Mouse (Mus musculus): ENCODE data around the gene Cga. TPM values are rescaled to one million over a fixed set of nuclear protein-coding genes. Genes with fewer than 3 reads are reported as not detected.

The Cga gene
- total and polyA plus RNA-seq, 3 experiments: not detected

DNA sequence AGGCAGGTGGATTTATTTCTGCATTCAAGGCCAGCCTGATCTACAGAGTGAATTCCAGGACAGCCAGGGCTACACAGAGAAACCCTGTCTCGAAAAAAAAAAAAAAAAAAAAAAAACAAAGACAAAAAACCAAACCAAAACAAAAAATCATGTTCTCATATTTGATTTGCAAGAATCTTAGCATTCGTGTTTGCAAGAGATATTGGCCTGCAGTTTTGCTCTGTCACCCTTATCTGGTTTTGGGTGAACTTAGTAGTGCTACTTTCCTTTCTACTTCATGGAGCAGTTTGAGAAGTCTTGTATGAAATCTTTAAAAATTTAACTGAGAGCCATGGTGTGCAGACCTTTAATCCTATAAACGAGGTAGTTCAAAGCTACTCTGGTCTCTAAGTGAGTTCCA lies 23.8 kb upstream of the Cga start:
- in situ Hi-C loops (cut with MboI; ENCODE audit: low pct_ligation_motif_present, low pct_unique_long_range_greater_than_20kb, low sequenced_read_pairs): no loop called here
- Histone ChIP-seq H3K27ac (ENCODE audit: insufficient read depth, low read depth) (no peak overlapping the region), H3K9ac (ENCODE audit: insufficient read depth, low read depth) (no peak overlapping the region), H3K4me3 (replicated peaks in 1 of 3; ENCODE audit: low read depth in 2 of 3, low read length in 2 of 3, poor library complexity in 1 of 3) (no peak overlapping the region), H3K27me3 (replicated peaks) (no peaks in the 10 kb centered on the region), H3K9me3 (replicated peaks; ENCODE audit: low read length) (no peaks in the 10 kb centered on the region), H3K4me1 (ENCODE audit: control insufficient read depth in 1 of 2, insufficient read depth in 2 of 2) (peaks cover 0 to 37% of the 10 kb centered on the region in 2 experiments; a peak in 2 of 4 replicates), H3K4me2 (ENCODE audit: insufficient read depth, low read depth, poor library complexity, severe bottlenecking) (no peak overlapping the region), H3K36me3 (replicated peaks in 1 of 2; ENCODE audit: control insufficient read depth in 1 of 2, insufficient read depth in 1 of 2, low read length in 1 of 2) (peaks cover 0 to 19% of the 10 kb centered on the region in 2 experiments), H3K79me2 (replicated peaks; ENCODE audit: control insufficient read depth, extremely low read depth, insufficient read depth, poor library complexity, severe bottlenecking) (peaks cover 59% of the 10 kb centered on the region)
- dilution Hi-C loops (cut with MboI; ENCODE audit: extremely low pct_ligation_motif_present, extremely low pct_unique_long_range_greater_than_20kb, low sequenced_read_pairs): no loop called here
- TF ChIP-seq POLR2A (IDR thresholded peaks at IDR 0.05; ENCODE audit: low read depth, low read length) (no peak), USF2 (conservative IDR thresholded peaks at IDR 0.05; ENCODE audit: low read depth, low read length) (no peak), EP300 (IDR thresholded peaks at IDR 0.05; ENCODE audit: low read length) (no peak), ZC3H11A (IDR thresholded peaks at IDR 0.05; ENCODE audit: low read depth, low read length) (no peak), ZKSCAN1 (IDR thresholded peaks at IDR 0.05; ENCODE audit: borderline replicate concordance, low read depth, low read length) (no peak), JUN (IDR thresholded peaks at IDR 0.05; ENCODE audit: insufficient read depth, low read depth, low read length) (no peak), MAZ (IDR thresholded peaks at IDR 0.05; ENCODE audit: low read depth, low read length) (no peak), ZNF384 (IDR thresholded peaks at IDR 0.05; ENCODE audit: low read depth, low read length) (no peak), CHD2 (IDR thresholded peaks at IDR 0.05; ENCODE audit: low read length) (no peak), E2F4 (IDR thresholded peaks at IDR 0.05; ENCODE audit: insufficient replicate concordance, low read depth, low read length) (no peak), ELF1 (IDR thresholded peaks at IDR 0.05; ENCODE audit: low read depth, low read length) (no peak), TBP (conservative IDR thresholded peaks at IDR 0.05; ENCODE audit: low read depth, low read length) (no peak), MAX (IDR thresholded peaks at IDR 0.05; ENCODE audit: low read length) (no peak), MEF2A (IDR thresholded peaks at IDR 0.05; ENCODE audit: borderline replicate concordance, low read depth, low read length) (no peak), RAD21 (IDR thresholded peaks at IDR 0.05; ENCODE audit: low read depth, low read length) (no peak), CHD1 (IDR thresholded peaks at IDR 0.05; ENCODE audit: low read depth, low read length) (no peak), KAT2A (IDR thresholded peaks at IDR 0.05; ENCODE audit: insufficient replicate concordance, low read length) (no peak), SMC3 (IDR thresholded peaks at IDR 0.05; ENCODE audit: low read depth, low read length) (no peak), NRF1 (IDR thresholded peaks at IDR 0.05; ENCODE audit: low read depth, low read length) (no peak)
- no peak for DNase-seq (ENCODE audit: extremely low read depth)

DNA sequence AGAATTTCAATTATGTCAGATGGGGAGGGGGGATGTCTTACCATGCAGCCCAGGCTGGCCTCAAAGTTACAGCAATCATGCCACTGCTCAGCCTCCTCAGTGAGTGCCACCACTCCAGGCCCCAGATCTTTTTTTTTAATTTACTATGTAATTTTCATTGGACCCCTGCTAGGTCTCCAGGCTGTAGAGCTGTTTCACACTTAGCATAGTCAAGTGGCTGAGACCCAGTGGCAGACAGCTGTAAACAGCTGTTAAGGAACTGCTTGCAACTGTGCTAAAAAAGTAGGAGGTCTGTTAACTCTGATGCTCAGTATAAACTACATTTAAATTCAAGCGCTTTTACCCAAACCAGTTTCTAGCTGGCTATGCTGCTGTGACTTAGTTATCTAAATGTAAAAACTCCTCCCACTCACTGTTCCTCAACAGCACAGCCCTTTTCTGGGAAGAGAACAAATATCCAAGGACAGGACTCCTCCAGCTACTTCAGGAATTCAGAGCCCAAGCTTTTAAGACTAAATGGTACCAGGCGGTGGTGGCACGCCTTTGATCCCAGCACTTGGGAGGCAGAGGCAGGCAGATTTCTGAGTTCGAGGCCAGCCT lies 20.6 kb upstream of the Cga start:
- peaks cover 0 to 51% of the 10 kb centered on the region in 2 experiments; a peak in 2 of 4 replicates for H3K4me1 ChIP-seq (ENCODE audit: control insufficient read depth in 1 of 2, insufficient read depth in 2 of 2)
- H3K4me3 ChIP-seq (replicated peaks in 1 of 3; ENCODE audit: low read depth in 2 of 3, low read length in 2 of 3, poor library complexity in 1 of 3): no peak overlapping the region
- H3K4me2 ChIP-seq (ENCODE audit: insufficient read depth, low read depth, poor library complexity, severe bottlenecking): no peak overlapping the region
- no peak overlapping the region for H3K9ac ChIP-seq (ENCODE audit: insufficient read depth, low read depth)
- in situ Hi-C loops (cut with MboI; ENCODE audit: low pct_ligation_motif_present, low pct_unique_long_range_greater_than_20kb, low sequenced_read_pairs) (no loop called here), dilution Hi-C loops (cut with MboI; ENCODE audit: extremely low pct_ligation_motif_present, extremely low pct_unique_long_range_greater_than_20kb, low sequenced_read_pairs) (no loop called here)
- no peaks in the 10 kb centered on the region for H3K27me3 ChIP-seq (replicated peaks)
- no peak overlapping the region for H3K27ac ChIP-seq (ENCODE audit: insufficient read depth, low read depth)
- DNase-seq (ENCODE audit: extremely low read depth): no peak
- H3K9me3 ChIP-seq (replicated peaks; ENCODE audit: low read length): no peaks in the 10 kb centered on the region
- peaks cover 64% of the 10 kb centered on the region for H3K79me2 ChIP-seq (replicated peaks; ENCODE audit: control insufficient read depth, extremely low read depth, insufficient read depth, poor library complexity, severe bottlenecking)
- H3K36me3 ChIP-seq (replicated peaks in 1 of 2; ENCODE audit: control insufficient read depth in 1 of 2, insufficient read depth in 1 of 2, low read length in 1 of 2): peaks cover 0 to 24% of the 10 kb centered on the region in 2 experiments
- TF ChIP-seq TBP (conservative IDR thresholded peaks at IDR 0.05; ENCODE audit: low read depth, low read length) (no peak), MAFK (IDR thresholded peaks at IDR 0.05; ENCODE audit: insufficient replicate concordance, low read length) (no peak), ZC3H11A (IDR thresholded peaks at IDR 0.05; ENCODE audit: low read depth, low read length) (no peak), GABPA (IDR thresholded peaks at IDR 0.05; ENCODE audit: insufficient replicate concordance, low read depth, low read length) (no peak), BHLHE40 (IDR thresholded peaks at IDR 0.05; ENCODE audit: low read depth, low read length) (no peak), NRF1 (IDR thresholded peaks at IDR 0.05; ENCODE audit: low read depth, low read length) (no peak), IRF4 (IDR thresholded peaks at IDR 0.05; ENCODE audit: low read depth, low read length) (no peak), POLR2A (IDR thresholded peaks at IDR 0.05; ENCODE audit: low read depth, low read length) (no peak), MXI1 (IDR thresholded peaks at IDR 0.05; ENCODE audit: low read depth, low read length) (no peak), KAT2A (IDR thresholded peaks at IDR 0.05; ENCODE audit: insufficient replicate concordance, low read length) (no peak), CHD2 (IDR thresholded peaks at IDR 0.05; ENCODE audit: low read length) (no peak), ETS1 (conservative IDR thresholded peaks at IDR 0.05; ENCODE audit: low read depth, low read length) (no peak), ZMIZ1 (IDR thresholded peaks at IDR 0.05; ENCODE audit: low read depth, low read length) (no peak), NELFE (IDR thresholded peaks at IDR 0.05; ENCODE audit: low read depth, low read length) (no peak)
